Mouse (Mus musculus) spleen, adult 18-20 months (tissue): ENCODE measurements around the gene Flrt2.

Experiments used
- DNase-seq, 2 experiments: peaks; one replicate each; pipeline ENCODE4 v3.0.0; 2022; ENCODE audit warnings: mixed read lengths in 2 of 2

Flrt2 gene

DNA sequence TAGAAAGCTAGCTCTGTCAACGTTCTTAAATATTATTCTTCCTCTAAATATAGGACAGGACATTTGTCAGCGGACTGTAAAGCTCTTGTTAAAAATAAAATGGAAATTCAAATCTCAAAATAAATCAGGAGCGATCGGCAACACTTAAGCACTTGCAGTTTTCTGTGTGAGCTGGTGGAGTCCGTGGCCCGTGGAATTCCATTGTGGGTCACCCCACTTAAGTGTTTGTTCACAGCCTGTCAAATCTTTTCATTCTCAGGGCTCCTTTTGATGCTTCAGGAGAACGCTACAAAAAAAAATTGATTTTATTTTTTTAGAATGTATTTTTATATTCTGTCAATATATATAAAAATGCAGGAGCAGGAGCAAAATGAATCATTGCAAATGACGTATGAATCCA is 45.5 kb downstream of the Flrt2 start:
- no peak for DNase-seq

DNA sequence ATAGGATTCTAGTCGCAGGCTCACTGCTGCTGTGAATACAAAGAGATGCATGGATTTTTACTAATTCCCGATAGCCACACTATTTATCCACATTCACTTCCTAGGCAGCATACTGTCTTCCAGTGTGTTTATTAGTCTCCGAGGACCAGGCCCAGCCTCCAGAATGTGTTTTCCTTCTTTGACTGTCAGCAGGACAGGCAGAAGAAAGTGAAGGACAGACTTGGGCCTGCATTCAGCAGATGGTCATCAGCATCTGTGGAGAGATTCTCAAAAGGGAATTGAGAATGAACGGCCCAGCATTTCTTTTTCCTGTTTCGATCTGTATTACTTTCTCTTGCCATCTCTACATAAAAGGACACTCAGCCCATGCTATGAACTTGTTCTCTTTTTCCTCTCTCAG is 46.0 kb downstream of the Flrt2 start:
- no peak for DNase-seq

- DNase-seq: no peak
These were observed 46.6 kb downstream of the Flrt2 start for GRCm38 (mm10) chr12:95738491-95739135.

DNA sequence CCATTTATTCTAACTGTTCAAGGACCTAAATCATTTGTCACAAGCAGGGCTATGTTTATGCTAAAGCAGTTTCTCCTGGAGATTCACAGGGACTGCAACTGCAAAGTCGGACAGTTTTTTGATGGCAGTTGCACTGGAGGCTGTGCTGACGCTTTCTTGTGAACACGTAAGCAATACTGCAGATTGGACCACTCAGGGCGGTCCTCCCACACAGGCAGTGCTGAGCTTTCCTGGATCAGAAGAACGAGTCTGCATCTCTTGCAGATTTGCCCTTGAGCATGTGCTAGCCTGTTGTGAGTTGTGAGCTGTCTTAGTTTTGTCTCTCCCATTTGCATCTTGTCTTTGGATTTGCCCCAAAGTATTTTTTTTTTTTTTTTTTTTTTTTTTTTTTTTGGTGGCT is 47.7 kb downstream of the Flrt2 start:
- DNase-seq: no peak

GRCm38 (mm10) chr12:95741296-95741695 is 49.3 kb downstream of the Flrt2 start:
- no peak for DNase-seq

GRCm38 (mm10) chr12:95744307-95744706 is 52.3 kb downstream of the Flrt2 start:
- no peak for DNase-seq

DNA sequence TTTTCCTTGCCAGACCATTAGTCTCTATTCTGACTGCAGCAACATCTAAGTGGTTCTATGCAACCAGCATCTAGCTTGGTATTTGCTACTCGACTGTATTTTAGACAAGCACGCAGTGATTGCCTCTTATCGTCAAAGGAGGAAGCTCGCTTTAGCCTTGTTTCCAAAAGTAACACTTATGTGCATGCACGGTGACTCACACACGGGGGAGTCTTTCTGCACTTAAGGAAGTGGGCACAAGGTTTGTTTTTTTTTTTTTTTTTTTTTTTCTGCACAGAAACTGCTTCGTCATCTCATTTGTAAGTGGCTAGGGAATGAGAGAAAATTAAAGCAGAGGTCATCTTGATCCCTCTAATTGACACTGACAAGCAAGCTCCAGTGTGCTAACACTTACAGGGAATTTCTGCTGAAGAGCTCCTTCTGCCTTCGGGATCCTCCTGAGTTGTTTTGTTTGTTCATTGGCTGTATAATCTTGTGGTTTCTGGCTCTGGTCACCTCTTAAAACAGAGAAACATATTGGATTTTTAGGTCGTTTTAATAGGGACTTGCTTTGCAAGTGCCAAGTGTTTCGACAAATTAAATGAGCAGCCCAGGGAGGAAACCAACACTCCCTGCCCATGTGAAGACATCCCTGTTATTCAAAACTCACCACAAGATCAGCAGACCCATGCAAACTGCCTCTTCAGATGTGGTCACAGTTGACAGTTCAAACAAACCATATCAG is 55.0 kb downstream of the Flrt2 start:
- no peak for DNase-seq

- DNase-seq: no peak
These were observed 56.7 kb downstream of the Flrt2 start for GRCm38 (mm10) chr12:95748760-95749159.

DNA sequence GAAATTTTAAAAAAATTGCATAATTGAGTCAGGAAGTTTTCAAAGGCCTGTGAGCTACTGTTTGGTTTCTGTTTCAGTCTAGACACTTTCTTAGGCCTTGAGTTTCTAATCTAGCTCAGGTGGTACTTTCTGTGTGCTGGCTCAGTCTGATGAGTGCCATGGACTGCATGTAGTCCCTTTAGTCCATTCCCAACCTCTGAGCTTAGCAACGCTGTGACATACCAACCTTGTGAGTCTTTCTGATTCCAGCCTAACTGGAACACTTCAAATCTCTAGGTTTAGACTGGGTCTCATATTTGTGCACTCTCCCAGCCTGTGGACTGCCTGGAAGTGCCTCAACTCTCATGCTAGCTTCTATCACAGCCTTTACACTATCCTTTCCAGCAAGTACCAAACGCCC is 57.2 kb downstream of the Flrt2 start:
- DNase-seq: no peak

DNA sequence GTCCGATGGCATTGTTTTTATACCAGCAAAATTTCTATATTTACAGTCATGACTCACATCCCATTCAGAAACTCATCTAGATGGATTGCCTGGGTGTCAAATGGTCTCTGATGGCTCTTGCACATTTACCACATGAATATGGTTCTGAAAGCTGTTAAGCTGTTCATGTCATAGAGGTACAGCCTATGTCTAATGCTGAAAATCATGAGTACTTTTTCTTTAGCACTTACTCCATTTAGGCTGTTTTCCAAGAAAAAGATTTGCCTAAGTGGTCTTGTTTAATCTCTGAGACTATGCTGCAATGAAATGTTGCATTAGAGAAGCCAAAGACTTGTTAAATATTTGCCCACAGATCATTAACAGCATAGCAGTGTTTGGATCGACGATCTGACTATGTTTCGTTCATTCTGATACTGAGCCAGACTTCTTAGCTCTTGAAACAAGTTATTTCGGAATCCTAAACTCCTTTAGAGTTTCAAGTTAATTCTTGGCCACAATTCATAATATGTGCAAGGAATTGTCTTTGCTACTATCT is 67.3 kb downstream of the Flrt2 start:
- no peak for DNase-seq

GRCm38 (mm10) chr12:95765255-95765654 is 73.2 kb downstream of the Flrt2 start:
- DNase-seq: no peak

- DNase-seq: no peak
These were observed 77.0 kb downstream of the Flrt2 start for GRCm38 (mm10) chr12:95769041-95769440.

DNA sequence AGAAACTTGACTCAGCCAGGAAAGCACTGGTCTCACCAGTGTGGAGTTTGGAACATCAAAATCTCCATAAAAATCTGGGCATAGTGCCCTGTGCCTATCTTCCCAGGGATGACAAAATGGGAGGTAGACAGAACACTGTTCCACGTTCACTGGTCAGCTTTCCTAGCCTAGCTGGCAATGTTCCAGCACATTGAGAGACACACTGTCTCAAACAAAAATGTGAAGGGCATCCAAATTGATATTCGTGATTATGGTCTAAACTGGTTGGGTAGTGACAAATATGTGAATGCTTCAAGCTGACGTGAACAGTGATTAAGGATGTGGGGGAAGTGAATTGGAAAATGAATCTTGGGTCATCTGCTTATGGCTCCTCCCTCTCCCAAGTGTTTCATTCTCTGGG is 78.2 kb downstream of the Flrt2 start:
- DNase-seq: no peak

GRCm38 (mm10) chr12:95790146-95790545 is 98.1 kb downstream of the Flrt2 start:
- no peak for DNase-seq

GRCm38 (mm10) chr12:95816660-95817059 is 124.6 kb downstream of the Flrt2 start:
- no peak for DNase-seq
